Mouse (Mus musculus) bone marrow macrophage, adult 2 months (primary cell): ENCODE measurements around the gene Fam78a. TPM values are rescaled to one million over a fixed set of nuclear protein-coding genes. Genes with fewer than 3 reads are reported as not detected.

Experiments
- H3K27ac ChIP-seq: 2 replicates; pipeline ENCODE4 v1.5.1; 2012; ENCODE audit warnings: low read depth, low read length; ENCODE audit not compliant: insufficient read depth
- H3K4me1 ChIP-seq: 2 replicates; pipeline ENCODE4 v1.6.1; 2012; ENCODE audit warnings: low read length; ENCODE audit not compliant: control insufficient read depth, insufficient read depth
- H3K4me3 ChIP-seq: 2 replicates; pipeline ENCODE4 v1.5.1; 2012; ENCODE audit warnings: mild to moderate bottlenecking, low read length, moderate library complexity; ENCODE audit not compliant: insufficient read depth
- CTCF ChIP-seq: IDR thresholded peaks from 2 replicates; pipeline ENCODE4 v1.5.1; 2012; ENCODE audit warnings: low read depth, mild to moderate bottlenecking, low read length, moderate library complexity
- POLR2A ChIP-seq: IDR thresholded peaks from 2 replicates; pipeline ENCODE4 v1.6.1; 2012; ENCODE audit warnings: mild to moderate bottlenecking, low read depth, low read length, borderline replicate concordance
- polyA plus RNA-seq: library from polyadenylated mRNA; stranded (reverse); fragments of >200 nt; gene quantifications from 2 replicates; pipeline ENCODE4 v1.2.4, GENCODE M21; 2012; ENCODE audit not compliant: missing spikeins, insufficient read depth, insufficient read length

Gene Fam78a
- polyA plus RNA-seq, 1 experiment = 16.5 TPM

- H3K4me1 ChIP-seq = no peaks in the 10 kb centered on the region
- no peak overlapping the region for H3K27ac ChIP-seq
- H3K4me3 ChIP-seq = no peak overlapping the region
- no peak for TF ChIP-seq POLR2A
- no peak for TF ChIP-seq CTCF
Observed at GRCm38 (mm10) chr2:32121785-32122184, 37.1 kb upstream of the Fam78a start.

- TF ChIP-seq CTCF (no peak), POLR2A (no peak)
- Histone ChIP-seq H3K4me3 (no peak overlapping the region), H3K27ac (no peak overlapping the region), H3K4me1 (no peaks in the 10 kb centered on the region)
Observed at GRCm38 (mm10) chr2:32121150-32121549, 36.5 kb upstream of the Fam78a start.

- no peak overlapping the region for H3K27ac ChIP-seq
- no peak for TF ChIP-seq POLR2A
- no peak for TF ChIP-seq CTCF
- no peak overlapping the region for H3K4me3 ChIP-seq
- H3K4me1 ChIP-seq = no peaks in the 10 kb centered on the region
Observed at GRCm38 (mm10) chr2:32119802-32120750, 35.4 kb upstream of the Fam78a start.

- Histone ChIP-seq H3K4me1 (no peaks in the 10 kb centered on the region), H3K4me3 (no peak overlapping the region), H3K27ac (no peak overlapping the region)
- no peak for TF ChIP-seq CTCF
- TF ChIP-seq POLR2A = no peak
Observed at GRCm38 (mm10) chr2:32115851-32116268, 31.2 kb upstream of the Fam78a start.

- H3K4me1 ChIP-seq = no peaks in the 10 kb centered on the region
- H3K27ac ChIP-seq = no peak overlapping the region
- no peak for TF ChIP-seq POLR2A
- no peak for TF ChIP-seq CTCF
- H3K4me3 ChIP-seq = no peak overlapping the region
Observed at GRCm38 (mm10) chr2:32112548-32112947, 27.9 kb upstream of the Fam78a start.

GRCm38 (mm10) chr2:32111268-32111667 lies 26.6 kb upstream of the Fam78a start:
- TF ChIP-seq CTCF (no peak), POLR2A (no peak)
- Histone ChIP-seq H3K4me1 (no peaks in the 10 kb centered on the region), H3K4me3 (no peak overlapping the region), H3K27ac (no peak overlapping the region)

GRCm38 (mm10) chr2:32105930-32106329 lies 21.3 kb upstream of the Fam78a start:
- Histone ChIP-seq H3K4me1 (no peaks in the 10 kb centered on the region), H3K4me3 (no peak overlapping the region), H3K27ac (no peak overlapping the region)
- no peak for TF ChIP-seq POLR2A

GRCm38 (mm10) chr2:32105117-32105913 lies 20.7 kb upstream of the Fam78a start:
- H3K4me3 ChIP-seq = no peak overlapping the region
- H3K27ac ChIP-seq = no peak overlapping the region

GRCm38 (mm10) chr2:32104122-32104521 lies 19.5 kb upstream of the Fam78a start:
- no peak overlapping the region for H3K4me3 ChIP-seq
- H3K4me1 ChIP-seq = no peaks in the 10 kb centered on the region
- H3K27ac ChIP-seq = no peak overlapping the region
- no peak for TF ChIP-seq CTCF
- TF ChIP-seq POLR2A = no peak

More at GRCm38 (mm10) chr2:32105117-32105913, 20.7 kb upstream of the Fam78a start:
- no peak for TF ChIP-seq POLR2A
- TF ChIP-seq CTCF = no peak
- no peaks in the 10 kb centered on the region for H3K4me1 ChIP-seq

- no peak for TF ChIP-seq CTCF
- TF ChIP-seq POLR2A = no peak
- H3K4me1 ChIP-seq = no peaks in the 10 kb centered on the region
- no peak overlapping the region for H3K27ac ChIP-seq
- H3K4me3 ChIP-seq = no peak overlapping the region
Observed at GRCm38 (mm10) chr2:32103557-32103956, 18.9 kb upstream of the Fam78a start.
